ENCODE assay signal across 9 mouse cellular contexts in the genomic region with DNA sequence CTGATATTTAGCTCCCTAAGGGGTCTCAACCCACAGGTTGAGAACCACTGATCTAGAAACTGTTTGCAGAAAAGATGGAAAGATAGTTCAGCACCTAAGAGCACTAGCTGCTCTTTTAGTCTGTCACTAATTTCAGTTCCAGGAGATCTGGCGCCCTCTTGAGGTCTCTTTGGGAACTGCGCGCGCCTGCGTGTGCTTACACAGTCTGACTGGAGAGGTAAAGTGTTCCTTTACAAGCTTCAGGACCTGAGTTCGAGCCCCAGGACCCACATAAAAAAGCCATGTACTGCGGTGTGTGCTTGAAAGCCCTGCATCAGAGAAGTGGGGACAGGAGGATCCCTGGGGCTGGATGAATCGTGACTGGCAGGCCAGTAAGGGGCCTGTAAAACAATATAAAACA. TPM values are rescaled to one million over a fixed set of nuclear protein-coding genes. Genes with fewer than 3 reads are reported as not detected.
A peak's percentile ranks its signal among the peaks of the same experiment; 100 is the strongest.
DNase-seq lines count a peak whose midpoint lies in the region; ATAC-seq and TF ChIP-seq lines count a peak whose summit lies in the region.
"Had no signal": no experiment of that assay in that cellular context is flagged by ENCODE, and none has a peak within 500 bp of the region (broad histone marks: within the 10 kb centered on the region; RNA-seq: fewer than 3 reads in every experiment).

No protein-coding gene starts in this region.

- H3K9ac ChIP-seq in heart, embryonic 12.5 days: no peak overlapping the region

- H3K27ac ChIP-seq in heart, embryonic 12.5 days (ENCODE audit: poor library complexity, severe bottlenecking): no peak overlapping the region
- H3K27ac ChIP-seq in bone marrow, adult 2 months (ENCODE audit: control insufficient read depth, insufficient read depth, low read depth, low read length, poor library complexity): no peak overlapping the region

- 0 out of 2 replicates have a peak, but pooled peaks cover 3% of the 10 kb centered on the region for H3K27me3 ChIP-seq in heart, embryonic 12.5 days (replicated peaks)

- no peak overlapping the region for H3K4me2 ChIP-seq in heart, embryonic 12.5 days

- ATAC-seq in heart, embryonic 12.5 days (ENCODE audit: insufficient number of reproducible peaks, low FRiP score): no peak
- ATAC-seq in erythroblast, adult 5-6 weeks (replicated peaks; ENCODE audit: low FRiP score, poor library complexity, severe bottlenecking): no peak

- H3K4me1 ChIP-seq in heart, embryonic 12.5 days (replicated peaks): no peaks in the 10 kb centered on the region
- no peaks in the 10 kb centered on the region; the same call in 1 of the 2 replicates for H3K4me1 ChIP-seq in bone marrow, adult 2 months (ENCODE audit: control insufficient read depth, insufficient read depth, low read length)

- H3K9me3 ChIP-seq in heart, embryonic 12.5 days (replicated peaks): no peaks in the 10 kb centered on the region

- WGBS in heart, embryonic 12.5 days: 42% methylated on average over 8 of the region's 8 CpGs
- WGBS in bone marrow, adult 2 months: 34% methylated on average over 8 of the region's 8 CpGs

- DNase-seq in heart, adult 11 months: peak; percentile 82
- peak; percentile 13 to 31 for DNase-seq in right cerebral cortex, adult 2 months (ENCODE audit: low spot score in 2 of 2)
- DNase-seq in right cerebral cortex, postnatal 25 days: no peak
- DNase-seq in kidney, postnatal 4 days: peak; percentile 75 to 80
- peak; percentile 66 for DNase-seq in retina, embryonic 14.5 days (ENCODE audit: low spot score)

- no peak for TF ChIP-seq POLR2A in bone marrow, adult 2 months (IDR thresholded peaks at IDR 0.05; ENCODE audit: borderline replicate concordance, control insufficient read depth, low read depth, low read length)

- H3K4me3 ChIP-seq in heart, embryonic 12.5 days: no peak overlapping the region
- no peak overlapping the region for H3K4me3 ChIP-seq in bone marrow, adult 2 months (replicated peaks; ENCODE audit: control insufficient read depth, low read depth, low read length)

- TF ChIP-seq CTCF in bone marrow, adult 2 months (IDR thresholded peaks at IDR 0.05; ENCODE audit: control insufficient read depth, insufficient read depth, low read length): peak; percentile 77

- no peaks in the 10 kb centered on the region for H3K36me3 ChIP-seq in heart, embryonic 12.5 days

RNA-seq across cellular contexts. Expression of a gene that starts 2.1 kb away (rescaled TPM):
- not detected in 2 replicates for polyA plus RNA-seq in heart, embryonic 12.5 days (2016; fragmentation: Nextera tagmentation; extraction: Ambion mirVana)
- polyA plus RNA-seq in bone marrow, adult 2 months (2011; ENCODE audit: insufficient read depth, insufficient read length, low replicate concordance, missing spikeins): not detected in 2 replicates
- not detected in 2 replicates for total RNA-seq in erythroblast, adult 5-6 weeks (2015; ENCODE audit: low replicate concordance)
- 0.28 TPM in 1 of 2 replicates, not detected in the other for total RNA-seq in erythroblast, adult 5-6 weeks (2017; ENCODE audit: low replicate concordance)

RNA-seq across cellular contexts. Expression of a gene that starts 28.8 kb away (rescaled TPM):
- polyA plus RNA-seq in heart, embryonic 12.5 days (2016; fragmentation: Nextera tagmentation; extraction: Ambion mirVana): not detected in 2 replicates
- 3.8 and 8.2 TPM in 2 replicates for polyA plus RNA-seq in bone marrow, adult 2 months (2011; ENCODE audit: insufficient read depth, insufficient read length, low replicate concordance, missing spikeins)
- 0.38 TPM in 1 of 2 replicates, not detected in the other for total RNA-seq in erythroblast, adult 5-6 weeks (2015; ENCODE audit: low replicate concordance)
- not detected in 2 replicates for total RNA-seq in erythroblast, adult 5-6 weeks (2017; ENCODE audit: low replicate concordance)
- polyA plus RNA-seq: stomach, embryonic 14.5 days had no signal

RNA-seq across cellular contexts. Expression of a gene that starts 31.1 kb away (rescaled TPM):
- polyA plus RNA-seq in heart, embryonic 12.5 days (2016; fragmentation: Nextera tagmentation; extraction: Ambion mirVana): 15.7 and 16.0 TPM in 2 replicates
- 2.6 and 4.7 TPM in 2 replicates for polyA plus RNA-seq in bone marrow, adult 2 months (2011; ENCODE audit: insufficient read depth, insufficient read length, low replicate concordance, missing spikeins)
- 0.42 TPM in 1 of 2 replicates, not detected in the other for total RNA-seq in erythroblast, adult 5-6 weeks (2015; ENCODE audit: low replicate concordance)
- total RNA-seq in erythroblast, adult 5-6 weeks (2017; ENCODE audit: low replicate concordance): 1.9 TPM in 1 of 2 replicates, not detected in the other

RNA-seq across cellular contexts. Expression of a gene that starts 38.1 kb away (rescaled TPM):
- not detected in 2 replicates for polyA plus RNA-seq in heart, embryonic 12.5 days (2016; fragmentation: Nextera tagmentation; extraction: Ambion mirVana)
- polyA plus RNA-seq in bone marrow, adult 2 months (2011; ENCODE audit: insufficient read depth, insufficient read length, low replicate concordance, missing spikeins): not detected in 2 replicates
- not detected in 2 replicates for total RNA-seq in erythroblast, adult 5-6 weeks (2015; ENCODE audit: low replicate concordance)
- not detected in 2 replicates for total RNA-seq in erythroblast, adult 5-6 weeks (2017; ENCODE audit: low replicate concordance)
- polyA plus RNA-seq: stomach, embryonic 14.5 days had no signal
